Comparison of ENCODE assay signal across 9 mouse cellular contexts in genomic region chr15:81302151-81302808, GRCm38 (mm10). TPM values are rescaled to one million over a fixed set of nuclear protein-coding genes. Genes with fewer than 3 reads are reported as not detected.
DNase-seq lines count a peak whose midpoint lies in the region; ATAC-seq and TF ChIP-seq lines count a peak whose summit lies in the region.
"Had no signal": no experiment of that assay in that cellular context is flagged by ENCODE, and none has a peak within 500 bp of the region (broad histone marks: within the 10 kb centered on the region; RNA-seq: fewer than 3 reads in every experiment).

No protein-coding gene starts in this region.

- ATAC-seq in hematopoietic stem cell, adult 5-6 weeks (replicated peaks in 1 of 2; ENCODE audit: insufficient read depth in 1 of 2, low FRiP score in 2 of 2, low TSS enrichment in 1 of 2, low read depth in 1 of 2, poor library complexity in 2 of 2, severe bottlenecking in 2 of 2) = peak; percentile 16 to 54; a peak in 1 of 4 replicates
- ATAC-seq in neutrophil, adult 5-6 weeks (ENCODE audit: extremely low read depth, insufficient number of reproducible peaks, low FRiP score, poor library complexity, severe bottlenecking) = peak; percentile 16; the same call in 1 of the 2 replicates
- no peak for ATAC-seq in granulocyte monocyte progenitor cell, adult 5-6 weeks (replicated peaks; ENCODE audit: poor library complexity, severe bottlenecking)
- ATAC-seq in monocyte, adult 5-6 weeks (replicated peaks; ENCODE audit: insufficient number of reproducible peaks, low FRiP score, low TSS enrichment, poor library complexity, severe bottlenecking) = no peak

- no peaks in the 10 kb centered on the region for H3K9me3 ChIP-seq in MEL (replicated peaks; ENCODE audit: insufficient read depth, low read length)
- H3K9me3 ChIP-seq: liver, embryonic 13.5 days had no signal

- H3K27ac ChIP-seq in left cerebral cortex, adult 2 months = no peak overlapping the region
- H3K27ac ChIP-seq in MEL (ENCODE audit: control insufficient read depth, low read depth, low read length) = no peak overlapping the region
- H3K27ac ChIP-seq: liver, embryonic 13.5 days had no signal

- TF ChIP-seq CTCF in left cerebral cortex, adult 2 months (IDR thresholded peaks at IDR 0.05) = peak; percentile 64
- peak; percentile 20 to 53 (median 28); a peak in 2 of 6 replicates for TF ChIP-seq CTCF in MEL (IDR thresholded peaks at IDR 0.05 in 2 of 3, conservative IDR thresholded peaks at IDR 0.05 in 1 of 3; ENCODE audit: control insufficient read depth in 1 of 3, insufficient read depth in 1 of 3, low read depth in 2 of 3, low read length in 3 of 3, poor library complexity in 1 of 3, severe bottlenecking in 1 of 3)

- TF ChIP-seq RAD21 in MEL (IDR thresholded peaks at IDR 0.05; ENCODE audit: low read depth, low read length) = peak; percentile 30

- H3K4me1 ChIP-seq in MEL (ENCODE audit: control insufficient read depth in 1 of 2, insufficient read depth in 2 of 2, low read length in 2 of 2) = 0 out of 4 replicates have a peak, but pooled peaks cover 0 to 3% of the 10 kb centered on the region in 2 experiments

- no peaks in the 10 kb centered on the region for H3K79me2 ChIP-seq in MEL (ENCODE audit: control insufficient read depth, insufficient read depth, low read length, poor library complexity)

- intact Hi-C loops in left cerebral cortex, adult 2 months (cut with DNase I) = loop anchor here (2.0 kb wide), 1 partner anchor 65 kb away; no protein-coding TSS in a partner anchor
- intact Hi-C loops in left cerebral cortex, postnatal 10 days (cut with DNase I) = loop anchor here (5.0 kb wide), 1 partner anchor 65 kb away; the partner anchor contains the start of gene Mchr1

- no peak overlapping the region for H3K4me3 ChIP-seq in left cerebral cortex, adult 2 months
- no peak overlapping the region; a peak in 1 of 4 replicates for H3K4me3 ChIP-seq in MEL (ENCODE audit: control insufficient read depth in 1 of 2, insufficient read depth in 1 of 2, low read depth in 2 of 2, low read length in 2 of 2)
- H3K4me3 ChIP-seq: liver, embryonic 13.5 days had no signal

- TF ChIP-seq EP300 in MEL (IDR thresholded peaks at IDR 0.05; ENCODE audit: low read depth in 1 of 2, low read length in 2 of 2) = no peak

- H3K36me3 ChIP-seq in MEL (ENCODE audit: control insufficient read depth in 1 of 2, insufficient read depth in 2 of 2, low read length in 2 of 2) = no peaks in the 10 kb centered on the region
- H3K36me3 ChIP-seq: liver, embryonic 13.5 days had no signal

- no peaks in the 10 kb centered on the region for H3K27me3 ChIP-seq in MEL (ENCODE audit: control insufficient read depth in 1 of 2, insufficient read depth in 2 of 2, low read length in 2 of 2)
- H3K27me3 ChIP-seq: liver, embryonic 13.5 days had no signal

- DNase-seq in left cerebral cortex, adult 2 months (ENCODE audit: extremely low spot score in 1 of 2, low spot score in 2 of 2) = no peak
- no peak for DNase-seq in left cerebral cortex, postnatal 10 days (ENCODE audit: extremely low spot score in 1 of 2, low spot score in 2 of 2)
- DNase-seq in MEL (ENCODE audit: low read depth, low spot score) = peak; percentile 42
- no peak for DNase-seq in left cerebral cortex, adult 8-10 months (ENCODE audit: low spot score in 2 of 2)
- DNase-seq: liver, embryonic 13.5 days had no signal

- no peak overlapping the region for H3K9ac ChIP-seq in MEL (ENCODE audit: control insufficient read depth, low read depth, low read length, poor library complexity, severe bottlenecking)
- H3K9ac ChIP-seq: liver, embryonic 13.5 days had no signal

- TF ChIP-seq POLR2A in MEL (IDR thresholded peaks at IDR 0.05; ENCODE audit: control insufficient read depth in 1 of 2, insufficient read depth in 1 of 2, low read depth in 1 of 2, low read length in 2 of 2, poor library complexity in 1 of 2) = no peak

TF ChIP-seq in MEL, 35 proteins besides CTCF, POLR2A, EP300 and RAD21:
- no peak for TF ChIP-seq KAT2A (conservative IDR thresholded peaks at IDR 0.05; ENCODE audit: low read depth, low read length)
- peak; percentile 38 for TF ChIP-seq SMC3 (IDR thresholded peaks at IDR 0.05; ENCODE audit: low read depth, low read length)

RNA-seq across cellular contexts. Expression of gene Slc25a17, which starts 58.3 kb away (rescaled TPM):
- total RNA-seq in left cerebral cortex, adult 2 months (2021) = 10 to 100 TPM; 36.3 to 41.5 TPM
- 10 to 100 TPM; 53.9 to 62.1 TPM for total RNA-seq in left cerebral cortex, postnatal 10 days (2021)
- 39.8 and 40.6 TPM in 2 replicates for total RNA-seq in MEL (2012; rRNA removed)
- 10 to 100 TPM in 1 of 2 experiments, not detected in 1; 64.1 TPM for polyA plus RNA-seq in MEL (2012; ENCODE audit: insufficient read depth in 1 of 2, insufficient read length in 2 of 2, low read depth in 1 of 2, low replicate concordance in 2 of 2, missing spikeins in 1 of 2)
- 72.7 and 97.1 TPM in 2 replicates for total RNA-seq in hematopoietic stem cell, adult 5-6 weeks (2017)
- 32.8 and 38.6 TPM in 2 replicates for total RNA-seq in neutrophil, adult 5-6 weeks (2017)
- total RNA-seq in granulocyte monocyte progenitor cell, adult 5-6 weeks (2014; fragmentation: Nextera tagmentation) = 66.2 and 71.3 TPM in 2 replicates
- 69.2 and 87.4 TPM in 2 replicates for total RNA-seq in granulocyte monocyte progenitor cell, adult 5-6 weeks (2017)
- total RNA-seq in monocyte, adult 5-6 weeks (2017) = 43.5 to 45.1 TPM (median 44.4 TPM) in 3 replicates
- 10 to 100 TPM; 41.6 to 50.4 (median 43.6) TPM for total RNA-seq in left cerebral cortex, adult 8-10 months (2022)

Comparison
In these comparisons a context has a peak if more than half of its experiments do, and no peak if none do; other contexts are left out.
1. ATAC-seq: peak in hematopoietic stem cell, adult 5-6 weeks (2 of 2) and neutrophil, adult 5-6 weeks (single experiment); none in granulocyte monocyte progenitor cell, adult 5-6 weeks (single experiment) and monocyte, adult 5-6 weeks (single experiment).